Mouse (Mus musculus) layer of hippocampus, adult 11-12 months (tissue): ENCODE measurements around the gene Neurl2.
A peak's percentile ranks its signal among the peaks of the same experiment; 100 is the strongest.
"Not testable (repeated sequence)": the region's sequence is repeated elsewhere in the genome, so short reads cannot be mapped to it uniquely, and the experiment has no call there.

ENCODE experiments used
- DNase-seq: peaks from one replicate; pipeline ENCODE4 v3.0.0; 2022; ENCODE audit warnings: low spot score

The Neurl2 gene

DNA sequence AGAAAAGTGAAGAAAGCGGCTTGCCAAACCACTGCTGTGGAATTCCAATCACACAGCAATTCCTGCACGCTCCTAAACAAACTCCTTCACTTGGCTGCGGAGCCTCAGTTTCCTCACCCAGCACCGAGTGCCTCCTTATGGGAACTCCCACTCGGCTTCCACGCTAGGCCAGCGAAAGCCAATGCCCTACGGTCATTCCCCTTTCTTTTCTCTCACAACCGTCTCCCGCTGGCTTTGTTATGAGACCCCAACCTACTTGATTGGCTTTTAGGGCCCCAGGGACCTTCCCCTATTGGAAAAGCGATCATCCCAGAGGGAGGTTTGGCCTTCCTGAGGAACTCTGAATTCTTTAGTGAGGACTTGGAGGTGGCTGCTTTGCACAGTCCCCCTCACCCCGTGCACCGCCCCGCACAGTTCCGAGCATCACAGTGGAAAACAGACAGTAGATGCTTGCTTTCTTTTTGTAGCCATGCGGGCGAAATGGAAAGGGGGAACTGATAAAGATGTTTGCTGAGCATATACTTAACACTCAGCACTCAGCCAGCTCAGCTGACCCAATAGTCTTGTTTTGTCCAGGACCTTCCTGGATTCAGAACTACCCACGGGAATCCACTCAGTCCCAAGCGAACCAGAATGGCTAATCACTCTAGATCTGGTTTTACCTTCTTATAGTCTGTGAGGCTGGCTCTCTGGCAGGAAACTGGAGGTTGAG is 24.7 kb upstream of the Neurl2 start:
- DNase-seq: no peak

DNA sequence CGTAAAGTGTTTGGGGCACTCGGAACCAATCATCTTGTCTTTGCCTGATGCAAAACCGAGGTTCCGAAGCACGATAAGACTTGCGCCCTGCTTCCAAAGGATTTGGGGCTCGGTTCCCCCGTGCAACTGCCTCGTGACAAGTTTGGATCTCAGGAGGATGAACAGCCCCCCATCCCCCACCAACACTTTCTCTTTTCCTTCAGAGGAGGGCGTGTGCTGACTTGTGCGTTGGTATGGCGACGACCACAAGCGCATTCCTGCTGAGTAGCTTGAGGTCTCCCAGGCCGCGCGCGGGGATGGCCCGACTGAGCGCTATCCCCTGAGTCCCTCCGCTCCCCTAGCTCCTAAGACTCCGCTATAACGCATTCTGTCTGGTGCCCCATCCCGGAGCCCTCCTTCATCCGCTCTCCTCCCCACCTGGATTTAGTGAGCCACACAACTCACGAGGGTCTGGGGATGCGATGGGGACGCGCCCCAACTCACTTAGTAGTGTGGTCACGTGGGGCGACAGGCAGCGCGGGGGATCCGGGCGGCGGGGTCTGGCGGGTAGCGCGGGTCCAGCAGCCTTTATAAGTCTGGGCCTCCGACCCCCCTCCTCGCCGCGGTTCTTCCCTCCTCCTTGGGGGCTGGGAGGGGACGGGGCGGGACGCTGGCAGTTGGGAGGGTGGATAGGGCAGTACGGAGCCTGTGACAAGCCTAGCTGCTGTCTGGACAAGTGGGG is 24.0 kb upstream of the Neurl2 start, which contains the start of gene Pltp:
Gene Pltp (minus strand): TSS at position 611 of the 721 bp plus-strand sequence.
- DNase-seq: no peak

DNA sequence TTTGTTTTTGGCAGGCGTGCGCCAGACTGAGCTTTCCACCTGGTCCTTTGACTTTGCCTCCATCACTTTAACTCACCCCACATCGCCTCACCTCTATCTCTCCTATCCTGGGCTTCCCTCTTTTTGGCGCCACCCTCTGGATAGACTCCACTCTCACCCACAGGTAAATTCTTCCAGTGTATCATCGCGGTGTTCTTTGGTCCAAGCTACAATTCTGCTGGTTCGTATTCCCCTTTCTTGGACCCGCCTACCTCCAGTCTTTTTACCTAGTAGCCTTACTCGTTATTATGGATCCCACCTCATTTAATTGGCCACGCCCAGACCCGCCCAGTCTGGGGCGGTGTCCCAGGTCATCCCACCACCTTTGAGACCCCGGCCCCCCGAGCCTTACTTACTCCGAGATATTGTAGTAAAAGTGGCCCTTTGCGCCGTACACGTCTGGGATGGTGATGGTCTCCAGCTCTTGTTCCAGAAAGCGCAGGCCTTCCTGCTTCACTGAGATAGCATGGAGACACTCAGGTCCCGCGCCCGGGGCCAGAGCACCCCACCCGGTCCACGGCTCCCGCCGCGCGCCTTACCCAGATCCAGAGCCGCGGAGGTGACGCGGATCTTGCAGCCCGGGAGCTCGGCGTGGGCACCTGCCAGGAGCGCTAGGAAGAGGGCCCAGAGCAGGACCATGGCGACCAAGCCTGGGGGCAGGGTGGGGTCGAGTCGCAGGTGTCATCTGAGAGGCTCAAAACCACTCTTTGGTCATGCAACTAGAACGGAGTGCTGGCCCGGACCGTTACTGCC is 23.2 kb upstream of the Neurl2 start:
- no peak for DNase-seq

DNA sequence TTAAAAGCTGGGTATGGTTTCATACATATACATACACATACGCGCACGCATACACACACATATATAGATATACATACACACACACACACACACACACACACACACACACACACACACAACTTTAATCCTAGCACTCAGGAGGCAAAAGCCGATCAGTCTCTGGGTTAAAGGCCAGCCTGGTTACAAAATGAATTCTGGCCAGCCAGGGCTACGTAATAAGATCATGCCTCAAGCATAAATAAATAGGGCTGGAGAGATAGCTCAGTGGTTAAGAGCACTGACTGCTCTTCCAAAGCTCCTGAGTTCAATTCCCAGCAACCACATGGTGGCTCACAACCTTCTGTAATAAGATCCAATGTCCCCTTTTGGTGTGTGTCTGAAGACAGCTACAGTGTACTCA is 22.3 kb upstream of the Neurl2 start:
- not testable (repeated sequence) for DNase-seq

DNA sequence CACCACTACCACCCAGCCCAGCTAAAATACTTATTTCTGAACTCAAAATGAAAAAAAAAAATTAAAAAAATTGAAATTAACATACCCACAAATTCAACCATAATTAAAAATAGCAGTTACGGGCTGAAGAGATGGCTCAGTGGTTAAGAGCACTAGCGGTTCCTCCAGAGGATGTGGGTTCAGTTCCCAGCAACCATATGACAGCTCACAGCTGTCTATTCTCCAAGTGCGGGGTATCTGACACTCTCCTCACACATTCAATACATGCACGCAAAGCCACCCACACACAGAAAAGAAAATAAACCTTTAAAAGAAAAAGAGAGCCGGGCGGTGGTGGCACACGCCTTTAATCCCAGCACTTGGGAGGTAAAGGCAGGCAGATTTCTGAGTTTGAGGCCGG is 16.8 kb upstream of the Neurl2 start:
- no peak for DNase-seq

DNA sequence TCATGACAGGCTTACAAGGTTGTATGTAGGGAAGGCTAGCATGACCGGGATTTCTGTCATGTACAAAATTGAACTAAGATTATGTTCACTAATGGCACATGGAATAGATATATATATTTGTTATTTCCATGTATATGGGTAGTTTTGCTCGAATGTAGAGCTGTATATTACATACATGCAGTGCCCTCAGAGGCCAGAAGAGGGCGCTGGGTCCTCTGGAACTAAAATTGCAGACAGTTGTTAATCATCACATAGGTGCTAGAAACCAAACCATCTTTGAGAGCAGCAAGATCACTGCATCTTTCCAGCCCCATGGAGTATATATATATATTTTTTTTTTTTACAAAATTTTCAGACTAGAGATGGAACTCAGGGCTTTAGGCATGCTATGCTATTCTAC is 12.5 kb upstream of the Neurl2 start:
- no peak for DNase-seq

DNA sequence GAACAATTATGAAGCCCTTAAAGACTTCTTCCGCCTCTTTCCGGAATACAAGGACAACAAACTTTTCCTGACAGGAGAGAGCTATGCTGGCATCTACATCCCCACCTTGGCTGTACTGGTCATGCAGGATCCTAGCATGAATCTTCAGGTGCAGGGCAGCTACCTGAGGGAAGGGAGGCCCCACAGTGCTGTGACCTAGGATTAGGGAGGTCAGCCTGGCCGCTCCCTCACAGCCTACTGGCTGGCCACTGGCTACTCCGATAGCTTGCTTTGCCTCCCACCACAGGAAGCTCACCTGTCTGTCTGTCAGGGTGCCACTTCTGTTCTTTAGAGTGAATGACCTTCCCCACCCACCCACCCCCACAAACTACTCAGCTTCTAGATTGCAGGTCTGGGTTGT is 1.9 kb upstream of the Neurl2 start:
- no peak for DNase-seq

DNA sequence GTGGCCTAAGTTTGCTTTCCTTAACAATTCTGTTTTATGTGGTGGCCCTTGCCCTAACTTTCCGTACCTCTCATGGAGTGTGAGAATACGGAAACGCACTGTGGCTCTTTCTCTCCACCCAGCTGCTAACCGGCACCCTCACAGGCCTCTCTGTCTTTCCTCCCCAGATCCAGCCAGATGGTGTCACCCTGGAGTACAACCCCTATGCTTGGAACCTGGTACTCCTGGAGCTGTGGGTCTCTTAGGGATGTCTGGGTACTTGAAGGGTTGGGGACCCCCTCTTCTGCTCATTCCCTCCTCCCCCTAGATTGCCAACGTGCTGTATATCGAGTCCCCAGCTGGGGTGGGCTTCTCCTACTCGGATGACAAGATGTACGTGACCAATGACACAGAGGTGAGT is 1.3 kb upstream of the Neurl2 start:
- DNase-seq: no peak

DNA sequence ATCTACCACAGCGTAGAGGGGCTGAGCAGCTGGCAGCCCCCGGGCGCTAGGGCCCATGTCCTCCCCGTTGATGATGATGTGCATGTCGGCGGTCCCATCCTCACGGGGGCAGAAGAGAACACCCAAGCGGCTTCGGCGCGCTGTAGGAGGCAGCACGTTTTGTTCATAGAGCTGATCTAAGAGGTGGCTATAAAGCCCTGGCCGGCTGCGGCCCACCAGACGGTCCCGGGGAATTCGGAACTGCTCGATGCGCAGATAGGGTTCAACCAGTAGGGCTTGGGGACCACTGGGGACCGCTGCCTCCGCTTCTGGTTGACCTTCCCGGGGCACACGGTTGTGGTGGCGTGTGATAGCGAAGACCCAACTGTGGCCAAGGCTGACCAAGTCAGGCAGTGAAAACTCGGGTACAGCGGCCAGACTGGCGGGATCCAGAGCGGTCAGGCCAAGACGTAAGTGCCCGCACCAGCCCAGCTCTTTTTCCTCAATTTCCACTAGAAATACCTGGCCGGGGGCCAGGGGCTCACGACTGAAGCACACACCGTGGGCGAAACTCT is 431 bp downstream of the Neurl2 start, which contains the start of gene Ctsa:
Gene Ctsa (plus strand): TSS at position 126 of the 554 bp plus-strand sequence.
- DNase-seq: peak; percentile 84

DNA sequence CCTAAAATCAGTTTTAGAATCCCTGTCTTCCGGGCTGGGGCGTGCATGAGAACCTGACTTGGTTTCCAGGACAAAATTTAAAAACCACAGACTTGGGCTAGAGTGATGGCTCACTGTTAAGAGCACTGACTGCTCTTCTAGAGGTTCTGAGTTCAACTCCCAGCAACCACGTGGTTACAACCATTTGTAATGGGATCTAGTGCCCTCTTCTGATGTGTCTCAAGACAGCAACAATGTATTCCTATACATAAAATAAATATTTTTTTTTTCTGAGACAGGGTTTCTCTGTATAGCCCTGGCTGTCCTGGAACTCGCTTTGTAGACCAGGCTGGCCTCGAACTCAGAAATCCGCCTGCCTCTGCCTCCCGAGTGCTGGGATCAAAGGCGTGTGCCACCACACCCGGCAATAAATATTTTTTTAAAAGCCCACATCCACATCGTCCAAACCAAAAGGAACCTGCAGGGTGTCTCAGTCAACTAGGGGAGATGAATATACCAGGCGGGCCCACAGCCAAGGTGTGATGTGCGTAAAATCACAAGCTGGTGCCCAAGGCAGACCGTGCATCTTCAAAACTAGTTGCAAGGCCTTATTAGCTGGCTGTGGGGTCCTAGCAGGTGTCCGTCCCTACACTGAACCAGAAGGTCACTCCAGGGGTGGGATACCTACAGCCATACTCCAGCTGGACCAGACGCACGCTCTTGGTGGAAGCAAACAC is 1.1 kb downstream of the Neurl2 start:
- no peak for DNase-seq

DNA sequence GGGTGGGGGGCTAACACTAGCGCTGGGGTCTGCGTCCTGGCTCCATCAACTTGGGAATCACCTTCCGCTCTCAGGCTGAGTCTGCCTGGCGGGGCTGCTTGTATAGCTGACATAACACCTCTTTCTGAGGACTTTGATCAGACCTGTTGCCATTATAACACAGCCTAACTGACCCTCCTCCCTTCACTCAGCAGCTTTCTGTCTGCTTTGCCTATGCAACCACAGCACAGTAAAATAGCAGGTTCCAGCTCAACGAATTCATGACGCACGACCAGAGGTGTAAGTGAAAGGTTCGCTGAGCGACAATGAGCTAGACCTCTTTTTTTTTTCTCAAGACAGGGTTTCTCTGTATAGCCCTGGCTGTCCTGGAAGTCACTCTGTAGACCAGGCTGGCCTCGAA is 2.2 kb downstream of the Neurl2 start:
- DNase-seq: no peak

DNA sequence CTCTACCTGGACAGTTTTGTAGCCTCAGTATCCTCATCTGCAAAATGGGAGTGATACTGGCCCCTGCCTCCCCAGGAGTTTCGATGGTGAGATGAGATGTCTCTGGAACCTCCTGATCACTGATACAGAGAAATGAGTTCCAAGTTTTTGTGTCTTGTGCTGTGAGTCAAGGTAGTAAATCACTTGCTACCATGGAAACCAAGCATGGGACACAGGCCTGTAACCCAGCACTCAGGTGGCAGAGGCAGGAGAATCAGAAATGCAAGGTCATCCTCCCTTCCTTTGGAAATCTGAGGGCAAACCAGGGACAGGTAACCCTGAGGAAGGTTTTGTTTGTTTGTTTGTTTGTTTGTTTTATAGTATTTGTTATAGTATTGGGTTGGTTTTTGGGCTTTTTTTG is 4.2 kb downstream of the Neurl2 start:
- no peak for DNase-seq

DNA sequence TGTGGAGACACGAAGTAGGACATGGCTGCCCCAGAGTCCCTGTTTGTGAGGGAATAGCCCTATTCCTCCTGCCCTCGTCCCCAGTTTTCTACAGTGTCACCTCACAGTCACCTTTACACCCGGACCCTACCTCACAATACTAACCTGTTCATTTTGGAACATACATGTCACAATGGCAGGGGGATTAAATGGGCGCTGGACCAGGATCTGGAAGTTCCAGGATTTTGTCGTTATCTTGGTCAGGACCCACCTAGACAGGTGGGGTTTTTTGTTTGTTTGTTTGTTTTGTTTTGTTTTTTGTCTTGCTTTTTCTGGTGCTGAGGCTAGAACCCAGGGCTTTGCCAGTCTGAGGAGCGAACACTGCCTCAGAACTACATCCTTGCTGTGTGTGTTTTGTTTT is 4.8 kb downstream of the Neurl2 start, which contains the start of gene Spata25:
Gene Spata25 (minus strand): TSS at position 101 of the 400 bp plus-strand sequence.
- no peak for DNase-seq

DNA sequence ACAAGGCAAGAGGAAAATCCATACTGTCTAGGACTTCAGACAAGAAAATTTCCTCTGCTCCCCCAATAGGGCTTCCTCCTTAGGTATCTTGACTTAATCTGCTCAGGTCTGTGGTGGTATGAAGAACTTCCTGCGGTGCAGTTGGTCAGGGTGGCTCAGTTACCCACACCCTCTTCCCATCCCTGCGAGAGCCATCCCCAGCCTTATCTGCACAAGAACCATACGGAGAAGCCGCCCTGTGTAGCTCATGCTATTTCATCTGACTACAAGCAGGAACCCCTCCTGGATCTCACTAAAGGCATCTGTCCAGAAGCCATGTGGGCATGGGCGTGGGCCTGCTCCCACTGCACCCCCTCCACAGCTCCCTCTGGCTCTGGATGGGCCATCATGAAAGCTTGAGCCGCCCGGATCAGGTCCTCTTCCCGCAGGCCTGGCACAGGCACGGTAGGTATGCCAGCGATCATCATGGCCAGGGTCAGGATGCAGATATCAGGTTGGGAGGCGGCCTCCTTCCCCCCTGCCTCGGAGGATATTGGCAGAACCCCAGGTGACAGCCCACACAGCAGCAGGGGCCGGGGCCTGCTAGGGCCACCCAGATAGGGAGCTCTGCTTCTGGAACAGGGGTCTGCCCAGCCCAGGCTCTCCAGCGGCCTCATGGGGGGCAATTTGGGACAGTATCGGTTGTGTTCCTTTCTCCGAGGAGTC is 6.0 kb downstream of the Neurl2 start:
- DNase-seq: no peak

DNA sequence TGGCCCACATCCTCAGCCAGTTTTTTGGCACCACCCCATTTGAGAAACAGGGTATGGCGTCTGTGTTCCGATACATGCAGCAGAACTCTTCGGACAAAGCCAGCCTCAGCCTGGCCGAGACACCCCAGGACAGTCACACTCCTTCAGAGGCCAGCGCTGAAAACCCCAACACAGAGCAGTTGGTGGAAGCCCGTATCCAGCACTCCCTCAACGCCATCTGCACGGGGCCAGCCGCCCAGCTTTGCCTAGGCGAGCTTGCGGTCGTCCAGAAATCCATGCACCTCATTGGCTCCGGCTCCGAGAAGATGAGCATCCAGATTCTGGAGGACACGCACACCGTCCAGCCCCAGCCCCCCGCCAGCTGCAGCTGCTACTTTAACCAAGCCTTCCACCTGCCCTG is 7.7 kb downstream of the Neurl2 start:
- DNase-seq: no peak

DNA sequence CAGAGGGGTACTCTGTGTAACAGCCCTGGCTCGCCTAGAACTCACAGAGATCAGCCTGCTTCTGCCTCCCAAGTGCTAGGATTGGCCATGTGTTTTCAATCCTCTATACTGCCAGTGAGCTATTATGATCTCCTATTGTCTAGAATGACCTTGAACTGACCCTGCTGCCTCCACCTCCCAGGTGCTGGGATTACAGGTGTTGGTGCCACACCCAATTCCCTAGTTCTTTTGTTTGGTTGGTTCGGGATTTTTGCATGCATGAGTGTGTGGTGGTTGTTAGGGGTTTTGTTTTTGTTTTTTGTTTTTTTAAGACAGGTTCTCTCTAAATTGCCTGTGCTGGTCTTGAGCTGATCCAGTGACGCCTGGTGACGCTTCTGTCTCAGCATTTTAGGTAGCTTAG is 9.3 kb downstream of the Neurl2 start:
- no peak for DNase-seq

DNA sequence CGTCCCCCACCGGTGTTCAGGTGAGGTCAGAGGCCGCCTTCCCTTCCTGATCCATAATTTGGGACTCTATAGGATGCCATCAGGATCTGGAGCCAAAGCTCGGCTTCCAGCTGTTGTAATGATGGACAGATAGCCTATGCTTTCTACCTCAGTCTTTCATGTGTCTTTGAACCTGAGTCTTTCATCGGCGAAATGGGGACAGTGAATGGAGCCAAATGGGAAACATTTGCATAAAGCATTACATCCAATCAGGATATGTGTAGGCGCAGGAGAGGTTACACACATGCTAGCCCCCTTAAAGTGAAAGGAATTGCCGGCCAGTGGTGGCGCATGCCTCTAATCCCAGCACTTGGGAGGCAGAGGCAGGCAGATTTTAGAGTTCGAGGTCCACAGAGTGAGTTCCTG is 10.1 kb downstream of the Neurl2 start:
- no peak for DNase-seq

DNA sequence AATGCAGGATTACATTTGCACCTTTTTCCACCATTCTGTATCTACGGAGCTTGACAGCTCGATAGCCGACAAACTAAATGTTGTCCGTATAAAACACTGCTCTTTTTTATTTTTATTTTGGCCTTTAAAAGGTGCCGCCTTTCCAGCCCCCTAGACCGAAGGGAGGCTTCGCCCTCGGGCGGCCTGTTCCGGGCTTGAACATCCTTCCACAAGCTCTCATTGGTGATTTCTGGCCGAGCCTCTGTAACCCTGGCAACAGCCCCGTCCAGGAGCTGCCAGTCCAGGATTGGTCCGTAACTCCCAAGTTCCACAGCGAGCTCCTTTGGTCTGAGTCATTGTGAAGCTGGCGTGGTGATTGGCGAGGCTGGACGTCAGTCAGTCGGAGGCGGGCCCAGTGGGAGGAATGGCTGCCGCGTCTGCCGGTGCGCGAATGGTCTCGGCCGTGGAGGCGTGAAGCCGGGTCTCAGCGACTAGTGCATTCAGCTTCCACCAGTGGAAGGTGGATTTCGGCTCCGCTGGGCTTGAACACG is 10.6 kb downstream of the Neurl2 start, which contains the start of gene Zswim1:
Gene Zswim1 (plus strand): TSS at position 51 of the 530 bp plus-strand sequence.
- peak; percentile 100 for DNase-seq

DNA sequence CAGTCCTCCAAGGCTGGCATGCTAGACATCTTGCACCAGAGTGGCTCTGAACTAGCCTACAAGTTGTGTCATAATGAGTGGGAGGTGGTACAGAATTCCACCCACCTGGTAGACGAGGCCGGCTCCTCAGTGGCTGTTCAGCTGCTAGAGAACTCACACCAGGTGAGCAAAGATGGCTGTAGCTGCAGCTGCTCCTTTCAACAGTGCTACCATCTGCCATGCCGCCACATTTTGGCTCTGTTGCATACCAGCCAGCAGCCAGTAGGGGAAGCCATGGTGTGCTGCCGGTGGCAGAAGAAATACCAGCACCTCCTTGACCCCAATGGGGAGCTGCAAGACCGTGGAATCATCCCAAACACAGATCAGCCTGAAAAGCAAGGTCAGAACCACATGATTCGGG is 12.2 kb downstream of the Neurl2 start:
- DNase-seq: no peak

DNA sequence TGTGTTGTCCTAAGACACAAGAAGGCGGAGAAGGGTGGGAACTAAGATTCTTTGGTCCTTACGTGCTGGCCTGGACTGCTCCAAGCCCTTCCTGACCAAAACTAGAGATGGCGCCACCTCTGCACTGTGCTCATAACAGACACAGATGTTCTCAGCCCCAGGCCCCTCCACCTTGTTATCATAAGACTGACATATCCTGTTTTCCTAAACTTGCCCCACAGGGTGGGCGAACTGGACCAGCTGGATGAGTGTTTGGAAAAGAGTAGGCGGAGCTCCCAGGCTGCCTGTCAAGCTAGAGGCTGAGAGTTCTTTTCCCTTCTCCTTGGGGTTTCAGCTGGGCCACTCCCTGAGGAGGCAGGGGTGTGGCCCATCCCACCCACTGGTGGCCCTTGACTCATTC is 15.6 kb downstream of the Neurl2 start:
- DNase-seq: no peak

DNA sequence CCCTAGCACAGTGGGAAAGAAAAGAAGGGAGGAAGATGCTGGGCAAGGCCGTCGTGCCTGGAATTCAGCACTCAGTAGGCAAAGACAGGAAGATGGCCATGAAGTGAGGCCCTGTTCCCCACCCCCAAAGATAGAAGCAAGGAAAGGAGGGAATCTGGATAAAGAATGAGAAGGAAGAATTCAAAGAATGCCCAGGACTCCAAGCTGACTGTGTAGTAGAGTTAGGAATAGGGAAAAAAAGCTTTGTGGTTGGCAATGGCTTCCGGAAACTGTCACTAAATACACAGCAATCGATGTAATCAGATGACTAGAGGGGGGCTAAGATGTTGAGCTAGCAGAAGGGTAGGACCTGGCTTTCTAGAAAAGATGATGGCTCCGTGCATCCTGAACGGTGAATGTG is 16.1 kb downstream of the Neurl2 start:
- DNase-seq: no peak
